Mouse (Mus musculus) CH12.LX (cell line): ENCODE measurements around the gene Fam186b. TPM values are rescaled to one million over a fixed set of nuclear protein-coding genes. Genes with fewer than 3 reads are reported as not detected.

ENCODE experiments used
- DNase-seq: peaks from one replicate; pipeline ENCODE4 v3.0.0-alpha.2; 2013; ENCODE audit errors: extremely low read depth
- H3K27ac ChIP-seq: 2 replicates; pipeline ENCODE4 v1.5.1; 2012; ENCODE audit warnings: low read depth, mild to moderate bottlenecking, control low read depth, moderate library complexity; ENCODE audit not compliant: insufficient read depth
- H3K27me3 ChIP-seq: replicated peaks from 2 replicates; pipeline ENCODE3; 2012; ENCODE audit warnings: inconsistent platforms
- H3K36me3 ChIP-seq, 2 experiments: replicated peaks in 1 of 2; 2 replicates each; pipeline versions ENCODE3 to v1.6.1; 2012; ENCODE audit warnings: inconsistent platforms in 1 of 2, low read length in 1 of 2, mild to moderate bottlenecking in 1 of 2, mixed read lengths in 1 of 2, moderate library complexity in 1 of 2; ENCODE audit not compliant: control insufficient read depth in 1 of 2, insufficient read depth in 1 of 2
- H3K4me1 ChIP-seq, 2 experiments: 2 replicates each; pipeline ENCODE4 v1.6.1; 2012; ENCODE audit warnings: inconsistent platforms in 1 of 2, moderate library complexity in 1 of 2; ENCODE audit not compliant: insufficient read depth in 2 of 2, control insufficient read depth in 1 of 2
- H3K4me2 ChIP-seq: 2 replicates; pipeline ENCODE4 v1.6.1; 2012; ENCODE audit warnings: low read depth, mild to moderate bottlenecking, control low read depth; ENCODE audit not compliant: poor library complexity, insufficient read depth, severe bottlenecking
- H3K4me3 ChIP-seq, 3 experiments: fragments of 150-350 bp in 1 of 3; sonication (generic) in 1 of 3; replicated peaks in 1 of 3; 2 replicates each; pipeline versions ENCODE3 to v1.5.1; 2011 to 2012; ENCODE audit warnings: low read depth in 2 of 3, low read length in 2 of 3, mild to moderate bottlenecking in 2 of 3, moderate library complexity in 2 of 3, control low read depth in 1 of 3, improper control_type of control experiment in 1 of 3, inconsistent platforms in 1 of 3, mixed read lengths in 1 of 3; ENCODE audit not compliant: poor library complexity in 1 of 3
- H3K79me2 ChIP-seq: replicated peaks from 2 replicates; pipeline ENCODE4 v1.6.1; 2012; ENCODE audit warnings: mild to moderate bottlenecking, moderate library complexity; ENCODE audit not compliant: control insufficient read depth, poor library complexity, insufficient read depth, severe bottlenecking; ENCODE audit errors: extremely low read depth
- H3K9ac ChIP-seq: 2 replicates; pipeline ENCODE4 v1.6.1; 2012; ENCODE audit warnings: low read depth, mild to moderate bottlenecking, control low read depth, moderate library complexity; ENCODE audit not compliant: insufficient read depth
- H3K9me3 ChIP-seq: replicated peaks from 2 replicates; pipeline ENCODE3; 2012; ENCODE audit warnings: low read length, inconsistent platforms, mixed read lengths
- ELF1 ChIP-seq: IDR thresholded peaks from 2 replicates; pipeline ENCODE4 v1.6.1; 2014; ENCODE audit warnings: low read depth, mild to moderate bottlenecking, inconsistent platforms, low read length, improper control_type of control experiment
- EP300 ChIP-seq: IDR thresholded peaks from 2 replicates; pipeline ENCODE4 v1.6.1; 2011; ENCODE audit warnings: low read length, improper control_type of control experiment
- HCFC1 ChIP-seq: IDR thresholded peaks from 2 replicates; pipeline ENCODE4 v1.6.1; 2012; ENCODE audit warnings: low read depth, mild to moderate bottlenecking, inconsistent platforms, low read length, improper control_type of control experiment
- JUN ChIP-seq: IDR thresholded peaks from 2 replicates; pipeline ENCODE4 v1.6.1; 2011; ENCODE audit warnings: low read depth, mild to moderate bottlenecking, low read length, improper control_type of control experiment, moderate library complexity; ENCODE audit not compliant: insufficient read depth
- JUND ChIP-seq: conservative IDR thresholded peaks from 2 replicates; pipeline ENCODE4 v1.6.1; 2011; ENCODE audit warnings: low read depth, low read length, improper control_type of control experiment
- KAT2A ChIP-seq: IDR thresholded peaks from 2 replicates; pipeline ENCODE4 v1.6.1; 2012; ENCODE audit warnings: low read length, improper control_type of control experiment, inconsistent platforms; ENCODE audit not compliant: insufficient replicate concordance
- MAFK ChIP-seq: IDR thresholded peaks from 2 replicates; pipeline ENCODE4 v1.6.1; 2011; ENCODE audit warnings: low read length, improper control_type of control experiment; ENCODE audit not compliant: insufficient replicate concordance
- MAZ ChIP-seq: IDR thresholded peaks from 2 replicates; pipeline ENCODE4 v1.6.1; 2012; ENCODE audit warnings: low read depth, mild to moderate bottlenecking, inconsistent platforms, low read length, improper control_type of control experiment, moderate library complexity
- MEF2A ChIP-seq: IDR thresholded peaks from 2 replicates; pipeline ENCODE4 v1.6.1; 2014; ENCODE audit warnings: low read depth, mild to moderate bottlenecking, inconsistent platforms, low read length, improper control_type of control experiment, borderline replicate concordance
- MYC ChIP-seq: IDR thresholded peaks from 2 replicates; pipeline ENCODE4 v1.6.1; 2011; ENCODE audit warnings: low read depth, mild to moderate bottlenecking, improper control_type of control experiment, low read length
- RAD21 ChIP-seq: IDR thresholded peaks from 2 replicates; pipeline ENCODE4 v1.6.1; 2011; ENCODE audit warnings: low read depth, mild to moderate bottlenecking, low read length, improper control_type of control experiment, moderate library complexity
- SMC3 ChIP-seq: IDR thresholded peaks from 2 replicates; pipeline ENCODE4 v1.6.1; 2011; ENCODE audit warnings: low read depth, low read length, improper control_type of control experiment
- USF1 ChIP-seq: IDR thresholded peaks from 2 replicates; pipeline ENCODE4 v1.6.1; 2014; ENCODE audit warnings: low read depth, mild to moderate bottlenecking, inconsistent platforms, low read length, improper control_type of control experiment
- ZC3H11A ChIP-seq: IDR thresholded peaks from 2 replicates; pipeline ENCODE4 v1.6.1; 2012; ENCODE audit warnings: low read depth, mild to moderate bottlenecking, inconsistent platforms, low read length, improper control_type of control experiment
- dilution Hi-C: fragments of 300-500 bp; cut with MboI; formaldehyde crosslinking; loops from 2 replicates; pipeline ENCODE4 v1.14.3; 2020; ENCODE audit warnings: low sequenced_read_pairs; ENCODE audit not compliant: extremely low pct_unique_long_range_greater_than_20kb, extremely low pct_ligation_motif_present
- in situ Hi-C: fragments of 300-500 bp; cut with MboI; formaldehyde crosslinking; loops from 3 replicates; pipeline ENCODE4 v1.14.3; 2019; ENCODE audit warnings: low sequenced_read_pairs, low pct_ligation_motif_present, low pct_unique_long_range_greater_than_20kb, mixed read lengths
- polyA plus RNA-seq: library from polyadenylated mRNA; unstranded; fragments of >175 nt; gene quantifications from 2 replicates; pipeline ENCODE4 v1.2.1, GENCODE M21; 2012; ENCODE audit warnings: low read depth; ENCODE audit not compliant: insufficient read length
- total RNA-seq, 2 experiments: library from RNA; depleted of rRNA; stranded (reverse); fragments of 300-350 nt in 1 of 2; fragments of >200 nt in 1 of 2; gene quantifications; 2 replicates each; pipeline ENCODE4 v1.2.3; 2012 to 2014

Fam186b gene
- total and polyA plus RNA-seq, 3 experiments, result 0.04 to 0.11 TPM; not detected in 1

DNA sequence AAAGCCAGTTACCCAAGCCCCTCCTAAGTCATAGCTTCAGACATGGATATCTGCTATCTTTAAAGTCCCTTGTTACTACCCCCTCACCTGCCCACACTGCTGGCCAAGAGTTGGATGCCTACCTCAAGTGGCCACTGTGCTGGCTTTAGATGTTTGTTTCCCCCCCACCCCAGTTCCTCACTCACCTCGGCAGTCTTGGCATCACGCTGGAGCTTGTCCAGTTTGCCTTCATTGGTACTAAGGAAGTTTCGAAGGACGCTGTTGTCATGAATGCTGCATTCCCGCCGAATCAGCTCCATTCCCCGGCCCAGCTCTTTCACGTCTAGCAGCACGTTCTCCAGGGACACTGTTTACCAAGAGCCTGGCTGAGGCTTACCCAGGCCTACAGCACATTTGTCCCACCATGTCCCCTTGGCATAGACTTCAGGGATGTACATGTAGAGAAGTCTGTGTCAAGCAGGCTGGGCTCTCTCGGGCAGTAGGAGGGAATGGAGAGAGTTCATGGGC lies 24.5 kb upstream of the Fam186b start:
- H3K27ac ChIP-seq, result no peak overlapping the region
- DNase-seq, result no peak
- no peak for TF ChIP-seq HCFC1
- no peak for TF ChIP-seq RAD21
- no peak for TF ChIP-seq ELF1
- TF ChIP-seq KAT2A, result no peak
- no peak for TF ChIP-seq MYC
- no peak for TF ChIP-seq USF1
- no peak for TF ChIP-seq JUND
- no peak for TF ChIP-seq MAZ
- TF ChIP-seq JUN, result no peak
- no peak for TF ChIP-seq ZC3H11A
- TF ChIP-seq MAFK, result no peak
- no peak overlapping the region for H3K9ac ChIP-seq
- no peaks in the 10 kb centered on the region for H3K79me2 ChIP-seq
- in situ Hi-C loops, result no loop called here
- no peaks in the 10 kb centered on the region; a peak in 1 of 4 replicates for H3K4me1 ChIP-seq
- H3K4me3 ChIP-seq, result no peak overlapping the region
- dilution Hi-C loops, result no loop called here
- H3K27me3 ChIP-seq, result no peaks in the 10 kb centered on the region
- no peaks in the 10 kb centered on the region for H3K9me3 ChIP-seq
- peaks cover 86 to 99% of the 10 kb centered on the region in 2 experiments for H3K36me3 ChIP-seq
- H3K4me2 ChIP-seq, result no peak overlapping the region

DNA sequence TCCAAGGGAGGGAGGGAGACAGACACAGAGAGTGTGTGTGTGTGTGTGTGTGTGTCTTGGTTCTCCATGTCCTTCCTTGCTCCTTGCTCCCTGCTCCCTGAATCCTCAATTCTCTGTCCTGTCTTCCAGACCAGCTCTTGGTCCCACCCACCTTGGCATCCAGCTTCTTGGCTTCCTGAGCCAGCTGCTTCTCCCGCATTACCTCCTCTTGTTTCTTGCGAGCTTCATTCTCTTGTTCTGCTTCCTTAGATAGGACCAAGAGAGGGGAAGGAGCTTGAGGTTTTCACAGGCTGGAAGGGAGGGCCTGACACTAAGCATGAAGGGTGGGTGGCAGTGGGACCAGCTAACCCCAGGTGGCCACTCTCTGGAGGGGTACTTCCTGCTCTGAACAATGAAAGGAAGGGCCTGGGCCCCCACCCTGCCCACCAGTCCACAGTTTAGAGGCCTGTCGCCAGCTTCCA lies 23.8 kb upstream of the Fam186b start:
- no peak for DNase-seq
- Histone ChIP-seq H3K27me3 (no peaks in the 10 kb centered on the region), H3K27ac (no peak overlapping the region), H3K9ac (no peak overlapping the region), H3K79me2 (no peaks in the 10 kb centered on the region), H3K9me3 (no peaks in the 10 kb centered on the region), H3K4me3 (no peak overlapping the region), H3K36me3 (peaks cover 86 to 99% of the 10 kb centered on the region in 2 experiments), H3K4me2 (no peak overlapping the region), H3K4me1 (no peaks in the 10 kb centered on the region; a peak in 1 of 4 replicates)
- no peak for TF ChIP-seq SMC3
- TF ChIP-seq MEF2A, result no peak
- TF ChIP-seq ZC3H11A, result no peak
- no peak for TF ChIP-seq EP300
- dilution Hi-C loops, result no loop called here
- in situ Hi-C loops, result loop anchor here (10.0 kb wide), 1 partner anchor 55 kb away; the partner anchor contains the start of gene Fmnl3
